Mouse (Mus musculus) CH12.LX (cell line): ENCODE results near the gene Jmjd8.

Experiments
- CTCF ChIP-seq, 2 experiments: IDR thresholded peaks in 1 of 2; conservative IDR thresholded peaks in 1 of 2; 2 replicates each; pipeline ENCODE4 v1.5.1; 2011 to 2012; ENCODE audit warnings: low read depth in 2 of 2, low read length in 2 of 2, improper control_type of control experiment in 1 of 2, inconsistent platforms in 1 of 2, mild to moderate bottlenecking in 1 of 2, moderate library complexity in 1 of 2
- IRF4 ChIP-seq: IDR thresholded peaks from 2 replicates; pipeline ENCODE4 v1.6.1; 2014; ENCODE audit warnings: low read depth, mild to moderate bottlenecking, inconsistent platforms, low read length, improper control_type of control experiment
- POLR2AphosphoS2 ChIP-seq: IDR thresholded peaks from 2 replicates; pipeline ENCODE4 v1.6.1; 2011; ENCODE audit warnings: low read depth, low read length, improper control_type of control experiment

GRCm38 (mm10) chr17:25835301-25835700 lies 6.6 kb downstream of the Jmjd8 start:
- no peak for TF ChIP-seq POLR2AphosphoS2
- no peak for TF ChIP-seq CTCF (conservative IDR thresholded peaks at IDR 0.05 in 1 of 2, IDR thresholded peaks at IDR 0.05 in 1 of 2; ENCODE audit: low read depth in 2 of 2, low read length in 2 of 2)
- TF ChIP-seq IRF4 = no peak
